14 mouse cellular contexts compared by ENCODE assay signal in the genomic region with DNA sequence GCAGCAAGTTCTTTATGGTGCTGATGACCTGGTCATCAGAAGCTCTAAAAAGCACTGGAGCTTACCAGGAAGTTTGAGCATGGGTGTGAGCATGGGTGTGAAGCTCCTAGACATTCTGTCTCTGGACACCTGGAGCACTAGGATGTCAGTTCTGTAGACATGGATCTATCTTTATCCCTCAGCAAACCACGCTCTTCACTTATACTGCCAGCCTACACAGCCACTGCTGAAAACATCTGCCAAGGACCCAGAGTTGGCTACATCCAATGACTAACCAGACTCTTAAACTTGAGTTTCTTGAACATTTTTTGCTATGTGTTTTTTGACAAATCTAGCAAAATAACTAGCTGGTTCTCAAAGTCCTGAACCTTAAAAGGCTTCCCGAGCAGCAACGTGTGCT.
"Had no signal": no experiment of that assay in that cellular context is flagged by ENCODE, and none has a peak within 500 bp of the region (broad histone marks: within the 10 kb centered on the region; RNA-seq: fewer than 3 reads in every experiment).

No protein-coding gene starts in this region.

- DNase-seq: lung, adult 18-20 months; lung, embryonic 14.5 days; lung, postnatal 10 days; lung, postnatal 4 days; midbrain, embryonic 14.5 days; right cerebral cortex, postnatal 14 days; thymus, adult 18-20 months; thymus, postnatal 14 days; thymus, postnatal 36 days had no signal

- H3K27ac ChIP-seq: midbrain, embryonic 10.5 days; midbrain, embryonic 12.5 days; neural tube, embryonic 12.5 days; stomach, embryonic 15.5 days; stomach, postnatal 0 days had no signal

- H3K4me1 ChIP-seq: midbrain, embryonic 10.5 days; midbrain, embryonic 12.5 days; neural tube, embryonic 12.5 days; stomach, embryonic 15.5 days had no signal

- H3K9me3 ChIP-seq: midbrain, embryonic 10.5 days; midbrain, embryonic 12.5 days; neural tube, embryonic 12.5 days; stomach, embryonic 15.5 days had no signal

- H3K4me2 ChIP-seq: lung, embryonic 14.5 days; midbrain, embryonic 12.5 days; neural tube, embryonic 12.5 days; stomach, embryonic 15.5 days had no signal

- H3K9ac ChIP-seq: lung, embryonic 14.5 days; midbrain, embryonic 12.5 days; neural tube, embryonic 12.5 days; stomach, embryonic 15.5 days had no signal

- H3K36me3 ChIP-seq: midbrain, embryonic 10.5 days; midbrain, embryonic 12.5 days; neural tube, embryonic 12.5 days; stomach, embryonic 15.5 days had no signal

- H3K27me3 ChIP-seq: midbrain, embryonic 12.5 days; neural tube, embryonic 12.5 days; stomach, embryonic 15.5 days had no signal

- H3K4me3 ChIP-seq: midbrain, embryonic 10.5 days; midbrain, embryonic 12.5 days; neural tube, embryonic 12.5 days; stomach, embryonic 15.5 days had no signal
